In the genomic region with DNA sequence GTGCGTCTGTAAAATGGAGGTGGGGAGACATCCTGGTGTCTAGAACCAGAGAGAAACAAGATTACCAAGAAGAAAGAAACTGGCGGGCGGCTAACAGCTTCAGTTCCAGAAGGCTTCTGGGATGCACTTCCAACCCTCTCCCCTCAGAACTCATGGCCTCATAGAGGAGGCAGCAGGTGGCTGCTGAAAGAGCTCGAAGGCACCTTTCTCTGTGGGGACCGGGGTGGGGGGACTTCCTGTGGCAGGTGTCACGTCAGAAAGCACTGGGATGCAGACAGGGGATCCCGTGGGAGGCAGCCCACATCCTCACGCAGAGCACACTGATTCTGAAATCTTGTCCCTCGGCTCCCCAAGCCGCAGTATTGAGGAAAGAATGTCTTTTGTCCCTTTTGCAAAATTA, we compare ENCODE assay signal across 9 mouse cellular contexts. TPM values are rescaled to one million over a fixed set of nuclear protein-coding genes. Genes with fewer than 3 reads are reported as not detected.
DNase-seq lines count a peak whose midpoint lies in the region; ATAC-seq and TF ChIP-seq lines count a peak whose summit lies in the region.
"Had no signal": no experiment of that assay in that cellular context is flagged by ENCODE, and none has a peak within 500 bp of the region (broad histone marks: within the 10 kb centered on the region; RNA-seq: fewer than 3 reads in every experiment).

No protein-coding gene starts in this region.

- no peak overlapping the region for H3K27ac ChIP-seq in heart, embryonic 16.5 days (ENCODE audit: low read length)
- H3K27ac ChIP-seq in heart, adult 2 months: no peak overlapping the region
- H3K27ac ChIP-seq in ES-Bruce4 (ENCODE audit: insufficient read depth, low read length): no peak overlapping the region
- no peak overlapping the region for H3K27ac ChIP-seq in forebrain, embryonic 15.5 days (replicated peaks)
- no peak overlapping the region for H3K27ac ChIP-seq in midbrain, embryonic 11.5 days (ENCODE audit: low read depth, low read length)

- WGBS in heart, embryonic 16.5 days: 20% methylated on average over 10 of the region's 10 CpGs
- 20% methylated on average over 10 of the region's 10 CpGs for WGBS in heart, adult 2 months
- WGBS in forebrain, embryonic 15.5 days: 16% methylated on average over 10 of the region's 10 CpGs
- 35% methylated on average over 10 of the region's 10 CpGs for WGBS in midbrain, embryonic 11.5 days

- peak overlapping the region; percentile 88 for H3K4me2 ChIP-seq in heart, embryonic 16.5 days (ENCODE audit: low read depth, low read length)
- H3K4me2 ChIP-seq in forebrain, embryonic 15.5 days (replicated peaks): peak overlapping the region; percentile 91
- peak overlapping the region; percentile 96 for H3K4me2 ChIP-seq in midbrain, embryonic 11.5 days

- H3K79me2 ChIP-seq in heart, adult 2 months (replicated peaks; ENCODE audit: control insufficient read depth, insufficient read depth, low read length): no peaks in the 10 kb centered on the region

- peak overlapping the region; percentile 59 for H3K4me3 ChIP-seq in heart, embryonic 16.5 days (ENCODE audit: low read length)
- no peak overlapping the region for H3K4me3 ChIP-seq in heart, adult 2 months
- H3K4me3 ChIP-seq in ES-Bruce4 (ENCODE audit: low read depth, low read length): no peak overlapping the region; the same call in 1 of the 2 replicates
- peak overlapping the region; percentile 53 for H3K4me3 ChIP-seq in forebrain, embryonic 15.5 days
- peak overlapping the region; percentile 50; the same call in 1 of the 2 replicates for H3K4me3 ChIP-seq in midbrain, embryonic 11.5 days (ENCODE audit: low read depth, low read length)

- peaks cover 5% of the 10 kb centered on the region; the same call in 1 of the 2 replicates for H3K4me1 ChIP-seq in heart, embryonic 16.5 days (ENCODE audit: control insufficient read depth, insufficient read depth, low read length)
- H3K4me1 ChIP-seq in heart, adult 2 months (ENCODE audit: control insufficient read depth, insufficient read depth, low read length): no peaks in the 10 kb centered on the region
- no peaks in the 10 kb centered on the region for H3K4me1 ChIP-seq in ES-Bruce4 (ENCODE audit: control insufficient read depth, insufficient read depth, low read length)
- H3K4me1 ChIP-seq in forebrain, embryonic 15.5 days: peaks cover 8% of the 10 kb centered on the region; the same call in 1 of the 2 replicates
- peaks cover 9% of the 10 kb centered on the region; the same call in 1 of the 2 replicates for H3K4me1 ChIP-seq in midbrain, embryonic 11.5 days (ENCODE audit: control insufficient read depth, insufficient read depth, low read length)

- TF ChIP-seq CTCF in heart, adult 2 months (IDR thresholded peaks at IDR 0.05): no peak
- no peak for TF ChIP-seq CTCF in ES-Bruce4 (IDR thresholded peaks at IDR 0.05; ENCODE audit: low read depth, low read length)

- intact Hi-C loops in heart, adult 2 months (cut with DNase I): no loop called here

- no peak overlapping the region for H3K9ac ChIP-seq in heart, embryonic 16.5 days (ENCODE audit: low read length)
- H3K9ac ChIP-seq in heart, adult 2 months (ENCODE audit: low read depth, low read length): no peak overlapping the region
- peak overlapping the region; percentile 76; the same call in 1 of the 2 replicates for H3K9ac ChIP-seq in ES-Bruce4 (ENCODE audit: low read depth, poor library complexity, severe bottlenecking)
- no peak overlapping the region for H3K9ac ChIP-seq in forebrain, embryonic 15.5 days (replicated peaks)
- peak overlapping the region; percentile 66 for H3K9ac ChIP-seq in midbrain, embryonic 11.5 days (ENCODE audit: low read length)

- ATAC-seq in heart, embryonic 16.5 days (replicated peaks; ENCODE audit: extremely low read depth, insufficient read depth, low FRiP score): no peak
- ATAC-seq in forebrain, embryonic 15.5 days (replicated peaks): peak; percentile 33; the same call in 1 of the 2 replicates
- ATAC-seq in midbrain, embryonic 11.5 days (ENCODE audit: low FRiP score): peak; percentile 39
- ATAC-seq: inflammation-experienced regulatory T-cells, adult 6 months had no signal

- H3K9me3 ChIP-seq in heart, embryonic 16.5 days (replicated peaks; ENCODE audit: control insufficient read depth, low read length): no peaks in the 10 kb centered on the region
- no peaks in the 10 kb centered on the region for H3K9me3 ChIP-seq in ES-Bruce4 (replicated peaks; ENCODE audit: control insufficient read depth, insufficient read depth, low read length, poor library complexity, severe bottlenecking)
- H3K9me3 ChIP-seq in forebrain, embryonic 15.5 days: no peaks in the 10 kb centered on the region
- H3K9me3 ChIP-seq in midbrain, embryonic 11.5 days (ENCODE audit: control insufficient read depth, low read length): no peaks in the 10 kb centered on the region

- H3K27me3 ChIP-seq in heart, embryonic 16.5 days (ENCODE audit: control insufficient read depth, insufficient read depth, low read length): peaks cover 51% of the 10 kb centered on the region
- H3K27me3 ChIP-seq in heart, adult 2 months (ENCODE audit: control insufficient read depth, insufficient read depth, low read length): peaks cover 4% of the 10 kb centered on the region
- H3K27me3 ChIP-seq in ES-Bruce4 (ENCODE audit: control insufficient read depth, insufficient read depth, low read length, poor library complexity, severe bottlenecking): no peaks in the 10 kb centered on the region; the same call in 1 of the 2 replicates
- peaks cover 38% of the 10 kb centered on the region for H3K27me3 ChIP-seq in forebrain, embryonic 15.5 days
- peaks cover 35% of the 10 kb centered on the region for H3K27me3 ChIP-seq in midbrain, embryonic 11.5 days (ENCODE audit: control insufficient read depth, insufficient read depth, low read length)

- no peaks in the 10 kb centered on the region for H3K36me3 ChIP-seq in heart, embryonic 16.5 days (ENCODE audit: control insufficient read depth, insufficient read depth)
- no peaks in the 10 kb centered on the region for H3K36me3 ChIP-seq in heart, adult 2 months (ENCODE audit: control insufficient read depth, insufficient read depth, low read length)
- no peaks in the 10 kb centered on the region for H3K36me3 ChIP-seq in ES-Bruce4 (ENCODE audit: control insufficient read depth, insufficient read depth, low read length, poor library complexity, severe bottlenecking)
- H3K36me3 ChIP-seq in forebrain, embryonic 15.5 days: no peaks in the 10 kb centered on the region
- no peaks in the 10 kb centered on the region for H3K36me3 ChIP-seq in midbrain, embryonic 11.5 days (ENCODE audit: control insufficient read depth, insufficient read depth, low read length)

- no peak for TF ChIP-seq POLR2A in heart, adult 2 months (IDR thresholded peaks at IDR 0.05; ENCODE audit: insufficient read depth, low read depth, low read length)
- TF ChIP-seq POLR2A in ES-Bruce4 (IDR thresholded peaks at IDR 0.05; ENCODE audit: insufficient read depth, low read length): no peak

- DNase-seq in heart, adult 2 months: no peak
- DNase-seq in midbrain, embryonic 11.5 days (ENCODE audit: low spot score, missing footprints): peak; percentile 87
- DNase-seq in thymus, adult 18-20 months: no peak
- no peak for DNase-seq in spleen, postnatal 36 days (ENCODE audit: low spot score in 2 of 2)
- DNase-seq in adrenal gland, postnatal 14 days: no peak

- no peak for TF ChIP-seq EP300 in heart, adult 2 months (IDR thresholded peaks at IDR 0.05; ENCODE audit: insufficient read depth, low read depth, low read length)
- TF ChIP-seq EP300 in ES-Bruce4 (IDR thresholded peaks at IDR 0.05; ENCODE audit: insufficient read depth, low read depth, low read length): no peak

RNA-seq across cellular contexts. Expression of gene Pax5, which starts 46.8 kb away (rescaled TPM):
- 0.34 TPM in 1 of 2 replicates, not detected in the other for polyA plus RNA-seq in heart, embryonic 16.5 days (2015; fragmentation: Nextera tagmentation; extraction: Ambion mirVana)
- 1 to 10 TPM in 1 of 2 experiments, under 1 TPM in 1; 0.68 to 1.5 TPM for total RNA-seq in heart, adult 2 months (2021)
- polyA plus RNA-seq in heart, adult 2 months (2012; rRNA removed): 0.67 and 1.1 TPM in 2 replicates
- 0.14 TPM in 1 of 2 replicates, not detected in the other for polyA plus RNA-seq in ES-Bruce4 (2011; ENCODE audit: insufficient read depth, insufficient read length, low read depth, missing spikeins)
- polyA plus RNA-seq in forebrain, embryonic 15.5 days (2015; fragmentation: Nextera tagmentation; extraction: Ambion mirVana): 0.19 and 0.22 TPM in 2 replicates
- 4.1 and 4.8 TPM in 2 replicates for polyA plus RNA-seq in midbrain, embryonic 11.5 days (2014; fragmentation: Nextera tagmentation; extraction: Ambion mirVana)
- 1.6 and 12.5 TPM in 2 replicates for total RNA-seq in adrenal gland, postnatal 14 days (2021)

Comparison
In these comparisons a context has a peak if more than half of its experiments do, and no peak if none do; other contexts are left out.
1. H3K4me3 ChIP-seq: peak in heart, embryonic 16.5 days (single experiment), forebrain, embryonic 15.5 days (single experiment) and midbrain, embryonic 11.5 days (single experiment); none in heart, adult 2 months (single experiment) and ES-Bruce4 (single experiment).
2. H3K9ac ChIP-seq: peak in ES-Bruce4 (single experiment) and midbrain, embryonic 11.5 days (single experiment); none in heart, embryonic 16.5 days (single experiment), heart, adult 2 months (single experiment) and forebrain, embryonic 15.5 days (single experiment).
3. Peak in every context shown above with its lines, with median percentiles within 50 percentile points of each other: H3K4me2 ChIP-seq.